Mouse (Mus musculus): ENCODE data around the gene Scin. TPM values are rescaled to one million over a fixed set of nuclear protein-coding genes. Genes with fewer than 3 reads are reported as not detected.

Scin gene
- polyA plus RNA-seq, 1 experiment, result 0.20 TPM

DNA sequence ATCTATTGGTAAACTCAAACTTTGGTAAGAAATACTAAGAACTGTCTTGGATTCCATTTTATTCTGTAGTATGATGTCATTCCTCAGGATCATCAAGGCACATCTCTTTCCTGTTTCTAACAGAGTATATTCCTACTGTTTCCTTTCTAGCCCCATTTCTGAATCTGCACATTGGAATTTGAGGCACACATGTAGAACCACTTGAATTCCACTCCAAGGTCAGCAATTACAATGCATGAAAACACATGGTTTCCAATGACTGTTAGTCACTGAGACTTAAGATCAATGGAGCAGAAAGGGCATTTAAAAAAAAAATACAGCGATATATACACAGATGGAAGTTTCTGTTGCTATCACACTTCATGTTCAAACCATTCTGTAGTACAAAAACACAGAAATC lies 24.8 kb downstream of the Scin start:
- DNase-seq (ENCODE audit: extremely low spot score in 1 of 2, low spot score in 1 of 2), result no peak

DNA sequence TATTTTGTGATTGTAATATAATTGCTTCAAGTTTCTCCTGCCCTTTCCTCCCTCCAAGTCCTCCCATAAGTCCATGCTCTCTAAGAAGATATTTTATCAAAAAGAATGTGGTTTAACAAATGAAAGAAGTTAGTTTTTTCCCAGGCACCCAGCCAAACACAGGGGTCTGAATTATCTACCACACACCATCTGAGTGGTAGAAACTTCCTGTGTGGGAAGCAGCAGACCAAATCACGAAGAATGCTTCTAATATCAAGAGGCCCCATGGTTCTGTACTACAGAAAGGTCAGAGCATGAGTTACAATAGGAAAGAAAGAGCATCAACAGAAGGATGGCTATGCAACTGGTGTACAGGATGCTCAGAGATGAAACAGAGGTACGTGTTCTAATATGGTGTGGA lies 25.9 kb downstream of the Scin start:
- no peak for DNase-seq (ENCODE audit: extremely low spot score in 1 of 2, low spot score in 1 of 2)

DNA sequence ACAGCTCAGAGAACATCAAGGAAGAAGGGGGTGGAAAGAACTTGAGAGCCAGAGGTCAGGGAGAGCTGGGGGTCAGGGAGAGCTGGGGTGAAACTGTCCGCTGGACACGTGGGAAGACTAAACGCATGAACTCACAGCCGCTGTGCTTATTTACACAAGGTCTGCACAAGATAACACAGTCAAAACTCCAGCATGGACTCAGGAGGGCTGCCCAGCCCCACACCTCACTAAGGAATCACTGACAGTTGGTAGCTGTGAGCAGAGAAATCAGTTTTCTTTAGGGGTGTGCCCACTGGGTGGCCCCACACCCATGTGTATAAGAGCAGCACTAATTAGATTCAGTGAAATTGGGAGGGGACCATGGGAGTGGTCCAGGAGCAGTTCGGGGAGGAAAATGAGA lies 27.2 kb downstream of the Scin start:
- DNase-seq (ENCODE audit: extremely low spot score in 1 of 2, low spot score in 1 of 2), result no peak

DNA sequence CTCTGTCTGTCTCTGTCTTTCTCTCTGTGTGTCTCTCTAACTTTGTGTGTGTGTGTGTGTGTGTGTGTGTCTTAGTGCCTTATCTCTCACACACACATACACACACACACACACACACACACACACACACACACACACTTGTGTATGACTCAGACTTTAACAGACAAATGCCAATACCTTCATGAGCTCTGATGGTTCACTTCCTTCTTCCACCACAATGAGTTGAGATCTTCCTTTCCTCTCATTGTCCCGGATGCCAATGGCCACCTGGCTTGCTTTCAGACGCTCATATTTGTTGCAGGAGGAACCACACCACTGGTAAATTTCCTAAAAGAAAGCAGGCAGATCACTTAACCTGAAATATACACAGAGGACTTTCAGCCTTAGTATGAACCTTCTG lies 29.3 kb downstream of the Scin start:
- no peak for DNase-seq (ENCODE audit: extremely low spot score in 1 of 2, low spot score in 1 of 2)

DNA sequence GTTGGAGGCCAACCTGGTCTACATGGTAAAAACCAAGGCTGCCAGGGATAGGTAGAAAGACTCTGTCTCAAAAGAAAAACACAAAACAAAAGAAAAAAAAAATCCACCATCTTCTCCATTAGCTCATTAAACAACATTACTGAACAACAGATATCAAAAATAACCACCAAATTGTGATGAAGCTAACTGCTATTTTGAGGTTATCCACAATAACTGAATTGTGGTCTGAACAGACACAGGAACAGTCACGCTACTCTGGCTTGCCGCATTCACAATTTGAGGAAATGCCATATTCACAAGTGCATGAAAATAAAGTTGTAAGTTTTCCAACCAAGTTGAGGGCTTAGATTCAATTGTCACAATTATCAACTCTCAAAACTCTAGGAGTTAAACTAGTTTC lies 31.7 kb downstream of the Scin start:
- no peak for DNase-seq (ENCODE audit: extremely low spot score in 1 of 2, low spot score in 1 of 2)

DNA sequence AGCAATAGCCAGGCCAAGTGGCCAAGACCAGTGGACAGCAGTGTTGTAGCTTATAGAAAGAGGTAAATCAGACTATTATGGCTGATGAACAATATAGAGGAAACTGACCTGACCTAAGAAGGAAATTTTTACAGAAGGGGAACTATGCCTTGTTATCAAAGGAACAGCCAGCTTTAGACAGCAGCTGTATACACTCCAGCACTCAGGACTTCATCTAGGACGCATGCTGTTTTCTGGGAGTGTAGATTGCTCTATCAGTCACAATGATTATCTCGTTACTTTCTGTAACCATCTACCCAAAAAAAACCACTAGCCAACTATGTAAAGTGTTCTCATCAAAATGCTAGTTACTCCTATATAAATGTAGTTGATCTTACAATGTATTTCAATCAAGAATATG lies 34.6 kb downstream of the Scin start:
- DNase-seq (ENCODE audit: extremely low spot score in 1 of 2, low spot score in 1 of 2), result no peak

DNA sequence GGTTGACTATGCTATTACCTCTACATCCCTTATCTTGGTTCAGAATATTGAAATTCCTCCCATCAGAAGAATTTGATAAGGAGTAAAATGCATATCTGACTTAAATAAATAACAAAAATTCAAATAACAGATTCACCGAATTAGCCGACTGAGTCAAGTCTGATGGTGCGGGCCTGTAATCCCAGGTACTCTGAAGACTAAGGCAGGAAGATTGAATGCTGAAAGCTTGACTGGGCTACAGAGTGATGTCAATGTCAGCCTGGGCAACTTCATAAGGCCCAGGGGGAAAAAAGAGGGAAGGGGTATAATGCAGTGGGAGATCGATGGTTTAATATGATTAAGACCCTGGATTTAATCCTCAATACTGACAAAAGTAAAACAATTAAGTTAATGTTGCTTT lies 36.6 kb downstream of the Scin start:
- no peak for DNase-seq (ENCODE audit: extremely low spot score in 1 of 2, low spot score in 1 of 2)

DNA sequence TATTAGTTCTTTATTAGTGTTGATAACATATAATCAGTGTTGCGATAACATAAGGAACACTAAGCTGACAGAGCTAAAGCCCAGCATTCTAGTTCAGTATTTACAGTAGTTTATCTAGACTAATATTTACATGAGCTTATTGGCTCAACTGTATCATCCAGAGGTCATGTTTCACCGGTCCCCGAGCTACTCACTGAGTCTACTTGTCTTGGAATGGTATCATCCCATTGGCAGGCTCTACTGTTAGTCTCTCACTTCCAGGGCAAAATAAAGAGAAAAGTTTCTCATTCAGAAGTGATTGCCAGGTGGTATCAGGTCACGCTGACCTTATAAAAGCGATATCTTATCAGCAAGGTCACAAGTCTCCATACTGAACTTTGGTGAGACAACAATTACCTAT lies 37.0 kb downstream of the Scin start:
- DNase-seq (ENCODE audit: extremely low spot score in 1 of 2, low spot score in 1 of 2), result no peak

DNA sequence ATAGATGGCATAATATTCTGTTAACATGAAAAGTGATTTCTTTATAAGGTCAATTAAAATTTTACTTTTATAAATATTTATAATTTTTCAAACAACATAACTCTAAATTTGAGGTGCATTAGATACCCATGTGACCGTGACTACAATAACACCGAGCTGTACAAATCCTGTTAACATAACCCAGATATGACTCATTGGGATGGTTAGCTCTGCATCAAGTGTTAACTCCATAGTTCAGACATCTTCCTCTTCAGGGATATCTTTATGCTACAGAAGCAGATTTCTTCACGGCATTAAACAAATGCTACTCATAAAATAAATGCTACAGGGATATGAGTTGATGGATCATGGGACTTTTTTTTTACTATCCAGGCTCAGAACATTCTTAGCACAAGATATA lies 37.6 kb downstream of the Scin start:
- no peak for DNase-seq (ENCODE audit: extremely low spot score in 1 of 2, low spot score in 1 of 2)

DNA sequence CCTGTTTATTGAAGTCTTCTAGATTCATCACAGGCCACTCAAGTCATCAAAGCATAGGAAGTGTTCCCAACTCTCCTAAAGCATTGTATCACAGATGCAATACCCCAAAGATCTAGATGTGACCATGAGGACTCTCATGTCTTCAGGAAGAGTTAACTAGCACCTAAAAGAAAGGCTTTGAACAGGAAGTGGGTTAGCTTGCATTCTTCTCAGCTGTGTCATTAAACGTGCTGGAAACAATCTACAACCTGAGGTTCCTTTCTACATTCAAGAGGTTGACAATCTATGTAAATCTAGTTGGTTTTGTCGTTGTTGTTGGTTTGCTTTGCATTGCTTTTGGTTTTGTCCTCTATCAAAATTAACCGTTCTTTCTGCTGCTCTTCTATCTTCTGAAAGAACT lies 44.0 kb downstream of the Scin start:
- DNase-seq (ENCODE audit: extremely low spot score in 1 of 2, low spot score in 1 of 2), result no peak

DNA sequence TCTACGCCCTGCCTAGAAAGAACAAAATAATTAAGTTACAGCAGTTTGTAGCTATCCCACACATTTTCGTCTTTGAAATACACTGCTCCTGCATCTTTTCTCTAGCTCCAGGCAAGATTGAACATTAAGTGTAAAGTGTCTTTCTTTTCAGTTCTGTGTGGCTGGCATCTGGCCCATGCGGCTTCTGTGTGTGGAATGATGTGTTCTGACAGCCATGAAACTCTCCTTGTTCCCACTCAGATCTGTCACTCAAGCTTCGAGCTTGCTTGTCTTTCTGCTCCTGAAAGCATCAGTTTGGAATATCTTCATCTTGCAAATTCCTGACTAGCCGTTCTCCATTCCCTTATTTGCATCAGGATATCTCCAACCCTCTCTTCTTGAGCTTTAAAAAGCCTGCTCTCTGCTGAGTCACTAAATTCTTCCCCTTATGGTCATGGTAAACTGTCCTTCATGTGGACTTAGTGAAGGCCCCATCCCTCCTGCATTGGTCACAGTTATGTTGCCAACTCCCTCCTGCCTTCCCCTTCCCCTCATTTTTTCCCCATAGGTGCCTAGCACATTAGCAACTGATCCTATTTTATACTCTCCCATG lies 48.2 kb downstream of the Scin start:
- peak; percentile 19 to 52 for DNase-seq (ENCODE audit: extremely low spot score in 1 of 2, low spot score in 1 of 2)

DNA sequence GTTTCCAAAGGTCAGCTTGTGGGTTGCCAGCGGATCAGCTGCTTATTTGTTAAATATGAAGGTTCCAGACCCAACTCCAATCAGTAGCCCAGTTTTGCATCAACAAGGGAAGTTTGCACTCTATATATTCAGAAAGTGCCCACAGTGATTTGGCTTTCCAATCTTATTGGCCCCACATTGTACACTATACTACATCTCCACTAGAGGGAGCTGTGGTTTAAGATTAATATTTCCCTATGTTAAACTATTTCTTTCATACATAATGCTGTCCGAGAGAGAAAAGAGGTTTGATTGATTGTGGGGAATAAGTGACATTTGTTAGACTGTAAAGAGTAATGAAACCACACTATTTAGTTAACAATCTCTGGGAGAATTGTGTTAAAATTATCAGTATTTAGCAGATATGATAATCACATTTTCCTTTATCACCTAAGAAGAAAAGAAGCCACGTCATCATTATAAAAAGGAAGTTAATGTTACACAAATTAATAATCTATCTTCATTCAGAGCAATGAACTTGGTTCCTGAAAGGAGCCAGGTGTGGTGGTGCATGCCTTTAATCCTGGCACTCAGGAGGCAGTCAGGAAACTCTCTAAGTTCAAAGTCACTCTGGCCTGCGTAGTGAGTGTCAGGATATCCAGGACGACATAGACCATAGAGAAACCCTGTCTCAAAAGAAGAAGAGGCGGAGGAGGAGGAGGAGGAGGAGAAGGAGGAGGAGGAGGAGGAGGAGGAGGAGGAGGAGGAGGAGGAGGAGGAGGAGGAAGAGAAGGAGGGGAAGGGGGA lies 51.4 kb downstream of the Scin start:
- peak in 1 of 2 experiments; percentile 67 for DNase-seq (ENCODE audit: extremely low spot score in 1 of 2, low spot score in 1 of 2)

DNA sequence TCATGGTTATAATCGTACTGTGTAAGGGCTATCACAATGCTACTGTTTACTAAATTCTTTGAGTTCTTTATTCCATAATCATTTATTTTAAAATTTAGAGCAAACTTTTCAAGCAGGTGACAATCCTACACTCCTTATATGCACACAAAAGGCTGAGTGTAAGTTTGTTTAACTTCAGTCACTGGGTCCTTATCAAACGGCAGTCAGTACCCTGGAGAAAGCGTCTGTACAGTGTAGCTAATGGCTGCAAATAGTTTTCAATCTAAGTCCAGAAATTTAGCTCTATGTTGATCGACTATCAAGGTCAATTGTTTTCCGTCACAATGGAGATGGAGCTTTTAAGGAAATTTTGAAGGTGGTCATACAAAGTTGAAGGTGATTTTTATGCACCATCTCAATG lies 52.0 kb downstream of the Scin start:
- no peak for DNase-seq (ENCODE audit: extremely low spot score in 1 of 2, low spot score in 1 of 2)

DNA sequence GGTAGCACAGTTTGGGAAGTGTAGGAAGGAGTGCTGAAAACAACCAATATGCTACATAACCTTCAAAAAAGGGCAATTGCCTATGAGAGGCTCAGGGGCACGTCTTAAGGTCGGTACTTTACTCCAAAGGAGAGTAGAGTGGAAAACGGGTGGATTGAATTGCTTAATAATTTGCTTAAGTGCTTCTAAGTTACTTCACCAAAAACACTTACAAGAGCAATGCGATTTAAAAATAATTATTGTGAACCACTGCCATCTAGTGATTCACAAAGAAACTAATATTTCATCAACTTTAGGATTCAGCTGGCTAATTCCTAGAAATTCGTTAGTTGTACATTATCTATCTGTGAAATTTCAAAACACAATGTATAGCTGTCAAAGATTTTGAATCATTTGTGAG lies 60.4 kb downstream of the Scin start:
- peak in 1 of 2 experiments; percentile 14 for DNase-seq (ENCODE audit: extremely low spot score in 1 of 2, low spot score in 1 of 2)

DNA sequence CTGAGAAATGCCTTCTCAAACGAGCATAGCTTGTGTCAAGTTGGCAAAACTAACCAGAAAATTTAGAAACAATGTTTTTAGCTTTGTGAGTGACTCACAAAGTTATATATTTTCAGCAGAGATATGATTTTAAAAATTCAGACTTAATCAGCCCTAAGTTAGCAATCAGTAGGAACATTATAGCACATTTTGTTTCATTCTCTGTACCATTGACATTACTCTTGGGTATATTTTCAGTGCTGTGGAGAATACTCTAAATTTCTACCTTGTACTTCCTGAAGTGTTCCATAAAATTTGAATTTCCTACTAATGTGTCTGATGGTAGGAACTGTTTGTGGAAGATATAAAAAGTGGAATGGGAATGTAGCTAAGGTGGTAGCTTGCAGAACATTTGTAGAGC lies 87.0 kb downstream of the Scin start:
- DNase-seq (ENCODE audit: extremely low spot score in 1 of 2, low spot score in 1 of 2), result peak in 1 of 2 experiments; percentile 3

DNA sequence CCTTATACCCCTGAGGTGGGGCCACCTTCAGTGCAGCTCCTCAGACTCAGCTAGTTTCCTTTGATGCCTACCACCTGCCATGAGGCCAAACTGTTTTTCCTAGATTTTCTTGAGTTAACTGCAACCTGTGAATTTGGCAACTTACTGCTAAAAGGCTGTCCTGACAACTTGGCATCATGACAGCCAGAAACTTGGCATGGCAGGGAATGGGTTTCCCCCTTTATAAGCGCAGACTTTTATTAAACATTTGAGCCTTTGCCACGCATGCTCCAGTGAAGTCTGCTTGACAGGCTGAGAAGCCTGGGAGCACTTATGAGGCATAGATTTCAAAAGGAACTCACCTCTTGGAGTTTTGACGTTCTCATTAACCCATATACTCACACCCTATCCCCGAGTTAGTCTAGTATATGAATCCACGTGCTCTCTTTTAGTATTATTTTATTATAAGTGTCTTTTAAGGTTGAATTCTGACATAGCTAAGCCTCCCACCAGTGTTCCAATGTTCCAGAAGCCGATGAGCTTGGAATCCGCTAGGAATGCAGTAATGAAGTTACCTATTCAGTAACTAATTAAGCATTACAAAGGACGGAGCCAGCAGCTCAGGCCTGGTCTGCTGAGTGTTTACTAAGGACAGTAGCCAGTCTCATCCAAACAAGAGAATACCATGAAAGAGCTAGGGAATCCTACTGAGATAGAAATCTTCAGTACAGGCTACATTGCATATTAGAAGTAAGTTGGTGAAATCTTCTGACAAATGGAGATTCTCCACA lies 90.0 kb downstream of the Scin start:
- no peak for DNase-seq (ENCODE audit: extremely low spot score in 1 of 2, low spot score in 1 of 2)

DNA sequence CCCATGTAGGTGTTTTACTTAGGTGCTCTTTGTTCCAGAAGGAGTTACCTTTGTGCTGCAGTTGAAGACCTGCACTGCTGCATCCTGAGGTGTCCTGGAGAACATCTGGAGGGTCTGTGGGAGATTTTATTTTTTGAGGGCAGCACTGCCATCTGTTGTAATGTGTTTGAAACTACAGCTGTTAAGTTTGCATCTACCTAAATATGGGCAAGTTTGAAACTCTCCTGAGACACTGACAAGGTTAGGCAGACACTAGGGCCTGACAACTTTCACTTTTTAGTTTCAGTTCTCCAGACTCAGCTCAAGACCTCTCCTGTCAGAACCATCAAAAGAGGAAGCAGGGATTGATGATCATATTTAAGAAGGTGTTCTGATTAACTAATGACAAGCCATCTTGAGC lies 94.0 kb downstream of the Scin start:
- peak in 1 of 2 experiments; percentile 62 for DNase-seq (ENCODE audit: extremely low spot score in 1 of 2, low spot score in 1 of 2)

DNA sequence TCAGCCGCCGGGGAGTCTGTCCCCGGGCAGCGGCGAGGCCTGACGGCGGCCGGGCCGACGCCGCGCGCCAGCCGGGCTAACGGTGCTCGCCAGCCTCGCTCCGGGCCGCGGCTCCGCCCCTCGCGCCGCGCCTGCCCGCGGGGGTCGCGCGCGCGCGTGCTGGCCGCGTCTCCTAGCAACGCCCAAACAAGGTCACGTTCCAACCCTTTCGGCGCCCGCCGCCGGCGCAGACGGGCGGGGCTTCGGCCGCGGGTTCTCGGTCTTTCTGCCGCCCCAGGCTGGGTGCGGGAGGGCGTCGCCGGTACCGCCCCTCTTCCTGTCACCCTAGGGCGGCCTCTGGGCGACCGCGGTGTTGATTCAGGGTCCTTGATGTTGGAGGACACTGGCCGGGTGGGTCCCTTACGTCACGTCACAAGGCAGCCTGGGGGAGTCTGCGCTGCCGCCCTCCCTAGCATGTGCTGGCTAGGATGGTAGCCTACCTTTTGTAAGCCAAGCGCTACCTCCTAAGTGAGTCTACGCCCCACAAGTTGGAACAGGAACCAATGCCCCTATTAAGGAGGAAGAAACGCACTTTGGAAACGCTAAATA lies 96.1 kb downstream of the Scin start, which contains the start of gene Arl4a:
Arl4a (minus strand) TSS at position 150 of the 588 bp plus-strand sequence.
- DNase-seq (ENCODE audit: extremely low spot score in 1 of 2, low spot score in 1 of 2), result peak; percentile 64 to 88

DNA sequence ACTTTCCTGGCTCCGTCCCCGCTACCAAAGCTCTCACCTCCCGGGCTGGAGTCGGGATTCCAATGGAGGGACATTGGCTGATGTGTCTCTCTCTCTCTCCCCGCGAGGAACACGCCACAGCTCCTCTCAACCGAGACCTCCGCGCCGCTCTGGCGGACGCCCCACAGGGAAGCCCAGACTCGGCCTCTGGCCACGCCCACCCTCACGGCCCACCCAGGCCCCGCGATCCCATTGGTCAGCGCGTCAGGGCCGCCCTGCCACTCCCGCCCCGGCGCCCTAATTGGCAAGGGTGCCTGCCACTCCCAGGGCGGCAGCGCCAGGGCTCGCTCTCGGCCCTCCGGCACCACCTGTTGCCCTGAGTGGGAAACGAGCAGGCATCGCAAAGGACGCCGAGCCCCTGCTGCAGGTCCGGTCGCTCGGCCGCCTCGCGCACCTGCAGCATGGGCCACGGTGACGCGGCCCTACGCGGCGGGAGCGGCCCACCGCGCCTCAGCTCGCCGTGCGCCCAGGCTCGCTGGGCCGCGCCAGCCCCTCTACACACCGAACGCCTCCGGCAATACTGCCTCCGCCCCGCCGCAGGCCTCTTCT lies 96.7 kb downstream of the Scin start:
- peak; percentile 94 to 98 for DNase-seq (ENCODE audit: extremely low spot score in 1 of 2, low spot score in 1 of 2)

DNA sequence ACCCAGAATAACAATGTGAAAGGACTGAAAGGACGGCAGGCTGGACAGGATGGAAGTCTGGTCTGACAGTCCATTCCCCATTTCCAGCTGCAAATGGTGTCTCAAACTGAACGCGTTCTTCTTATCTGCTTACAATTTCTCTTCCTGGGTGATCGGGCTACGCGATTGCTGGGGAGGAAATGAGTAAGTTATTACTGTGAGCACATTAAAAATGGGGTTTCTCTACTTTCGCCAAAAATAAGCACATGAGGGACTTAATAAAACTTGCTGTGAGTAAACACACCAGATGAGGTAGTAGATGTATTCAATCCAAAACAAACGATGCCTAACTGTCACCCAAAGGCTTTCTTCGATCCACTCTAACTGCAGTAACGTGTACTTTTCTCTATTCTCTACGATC lies 97.4 kb downstream of the Scin start:
- DNase-seq (ENCODE audit: extremely low spot score in 1 of 2, low spot score in 1 of 2), result no peak

DNA sequence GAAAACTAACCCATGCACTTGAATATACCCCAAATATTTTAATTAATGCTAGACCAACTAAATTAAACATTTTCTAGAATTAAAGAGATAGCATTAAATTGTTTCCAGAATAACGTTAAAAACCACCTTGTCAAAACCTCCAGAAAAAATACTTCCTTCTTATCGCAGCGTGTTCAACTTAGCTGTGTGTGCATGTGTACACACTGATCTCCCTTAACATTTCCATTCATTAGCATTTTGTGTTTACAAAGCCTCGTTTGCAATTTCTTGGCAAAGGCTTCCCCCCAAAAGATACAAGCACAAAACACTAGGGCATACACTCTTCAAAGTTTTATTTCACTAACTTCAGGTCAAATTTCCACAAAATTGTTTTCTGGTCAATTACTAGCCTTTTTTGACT lies 98.5 kb downstream of the Scin start:
- DNase-seq (ENCODE audit: extremely low spot score in 1 of 2, low spot score in 1 of 2), result no peak
